Mouse (Mus musculus) neural tube, embryonic 12.5 days (tissue): ENCODE measurements at regions not wholly inside any gene's neighbourhood (a gene's known extent, or its start where the extent isn't known, plus 50 kb on each side); places are given as distances from the start of the nearest gene placed in this dataset.

Experiments
- ATAC-seq: fragments of 200-750 bp; cut with Nextera tagmentation; 2 replicates; pipeline ENCODE4 v1.8.0; 2017; ENCODE audit warnings: low read depth, mild to moderate bottlenecking, moderate TSS enrichment, moderate library complexity; ENCODE audit not compliant: low FRiP score
- H3K27ac ChIP-seq: fragments of 300-500 bp; sonication (generic); 2 replicates; pipeline ENCODE4 v1.5.1; 2016
- H3K27me3 ChIP-seq: fragments of 300-500 bp; sonication (generic); replicated peaks from 2 replicates; pipeline ENCODE4 v1.6.1; 2016; ENCODE audit warnings: mild to moderate bottlenecking
- H3K36me3 ChIP-seq: fragments of 300-500 bp; sonication (generic); 2 replicates; pipeline ENCODE4 v1.6.1; 2016; ENCODE audit warnings: mild to moderate bottlenecking
- H3K4me1 ChIP-seq: fragments of 300-500 bp; sonication (generic); 2 replicates; pipeline ENCODE4 v1.6.1; 2016
- H3K4me2 ChIP-seq: fragments of 300-500 bp; sonication (generic); replicated peaks from 2 replicates; pipeline ENCODE4 v1.6.1; 2016; ENCODE audit warnings: mild to moderate bottlenecking
- H3K4me3 ChIP-seq: fragments of 300-500 bp; sonication (generic); 2 replicates; pipeline ENCODE4 v1.5.1; 2016
- H3K9ac ChIP-seq: fragments of 300-500 bp; sonication (generic); 2 replicates; pipeline ENCODE4 v1.6.1; 2016; ENCODE audit warnings: mild to moderate bottlenecking
- H3K9me3 ChIP-seq: fragments of 300-500 bp; sonication (generic); 2 replicates; pipeline ENCODE4 v1.6.1; 2016; ENCODE audit warnings: mild to moderate bottlenecking
- WGBS: fragments of 180-500 bp; shearing (Covaris S2); methylation state at CpG from one replicate; pipeline ENCODE4 v1.1.7; 2016; 5-methylcytosine and 5-hydroxymethylcytosine counted together

- H3K9ac ChIP-seq = no peak overlapping the region
- no peaks in the 10 kb centered on the region for H3K4me1 ChIP-seq
- H3K27ac ChIP-seq = no peak overlapping the region
- no peak overlapping the region for H3K4me2 ChIP-seq
- no peaks in the 10 kb centered on the region for H3K36me3 ChIP-seq
- H3K27me3 ChIP-seq = no peaks in the 10 kb centered on the region
- no peak overlapping the region for H3K4me3 ChIP-seq
- no peak for ATAC-seq
- no peaks in the 10 kb centered on the region for H3K9me3 ChIP-seq
- WGBS = 76% methylated on average over 1 of the region's 1 CpGs
Observed at GRCm38 (mm10) chr8:27837903-27838302, 390.4 kb downstream of the Poteg start.

GRCm38 (mm10) chr8:27866468-27866995, 419.1 kb downstream of the Poteg start:
- no peaks in the 10 kb centered on the region for H3K36me3 ChIP-seq
- ATAC-seq = no peak
- H3K4me1 ChIP-seq = no peaks in the 10 kb centered on the region
- no peak overlapping the region for H3K4me3 ChIP-seq
- WGBS = 76% methylated on average over 1 of the region's 1 CpGs
- H3K27me3 ChIP-seq = no peaks in the 10 kb centered on the region
- no peak overlapping the region for H3K9ac ChIP-seq
- no peak overlapping the region for H3K4me2 ChIP-seq
- no peaks in the 10 kb centered on the region for H3K9me3 ChIP-seq
- no peak overlapping the region for H3K27ac ChIP-seq

DNA sequence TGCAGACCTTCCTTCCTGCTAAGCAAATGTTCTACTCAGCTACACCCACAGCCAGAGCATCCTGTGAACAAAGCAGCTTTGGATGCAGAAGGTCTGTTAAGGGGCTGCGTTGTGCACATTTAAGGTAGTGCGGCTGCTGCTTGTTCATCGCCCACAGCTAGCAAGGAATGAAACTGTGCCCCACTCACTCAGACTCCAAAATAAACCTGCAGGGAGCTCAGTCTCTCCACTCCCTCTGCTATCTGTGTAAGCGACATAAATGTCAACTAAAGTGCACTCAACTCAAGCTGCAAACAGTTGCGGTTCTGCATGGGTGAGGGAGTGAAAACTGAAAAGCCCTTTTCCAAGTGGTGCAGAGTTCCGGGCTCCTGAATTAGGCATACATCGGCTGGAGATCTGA, 421.1 kb downstream of the Poteg start:
- H3K36me3 ChIP-seq = no peaks in the 10 kb centered on the region
- H3K4me3 ChIP-seq = no peak overlapping the region
- H3K27me3 ChIP-seq = no peaks in the 10 kb centered on the region
- no peak for ATAC-seq
- H3K9me3 ChIP-seq = no peaks in the 10 kb centered on the region
- no peaks in the 10 kb centered on the region for H3K4me1 ChIP-seq
- WGBS = 90% methylated on average over 7 of the region's 7 CpGs
- H3K27ac ChIP-seq = no peak overlapping the region
- no peak overlapping the region for H3K4me2 ChIP-seq
- H3K9ac ChIP-seq = no peak overlapping the region

DNA sequence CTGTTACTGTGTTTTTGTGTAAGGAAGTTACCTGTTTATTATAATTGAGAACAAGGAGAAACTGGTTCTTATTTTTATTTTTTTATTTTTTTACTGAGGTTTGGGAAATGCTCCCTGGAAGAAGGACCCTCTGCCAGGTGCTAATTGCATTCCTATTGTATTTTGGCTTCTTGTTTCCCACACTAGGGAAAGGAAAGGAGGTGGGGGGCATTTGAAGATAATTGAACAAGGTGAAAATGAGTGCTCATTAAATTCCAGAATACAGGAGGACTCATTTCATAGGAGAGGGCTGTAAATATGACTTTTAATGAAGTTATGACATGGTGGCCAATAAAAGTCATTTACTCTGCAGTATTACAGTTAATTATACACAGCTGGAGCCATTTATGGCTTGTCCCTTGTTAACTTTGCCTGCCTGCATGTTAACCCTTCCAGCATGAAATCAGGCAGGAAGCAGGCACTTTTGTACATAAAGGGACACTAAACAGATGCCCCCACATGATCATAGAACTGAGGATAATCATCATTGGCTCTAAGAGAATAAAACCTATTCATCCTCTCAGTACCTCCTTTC, 430.3 kb downstream of the Poteg start:
- no peak overlapping the region for H3K9ac ChIP-seq
- no peak overlapping the region for H3K27ac ChIP-seq
- H3K9me3 ChIP-seq = no peaks in the 10 kb centered on the region
- H3K4me3 ChIP-seq = no peak overlapping the region
- no peaks in the 10 kb centered on the region for H3K4me1 ChIP-seq
- no peaks in the 10 kb centered on the region for H3K27me3 ChIP-seq
- peak; percentile 74 for ATAC-seq
- no peaks in the 10 kb centered on the region for H3K36me3 ChIP-seq
- no peak overlapping the region for H3K4me2 ChIP-seq

GRCm38 (mm10) chr8:27889292-27889691, 441.8 kb downstream of the Poteg start:
- H3K9me3 ChIP-seq = no peaks in the 10 kb centered on the region

GRCm38 (mm10) chr8:27894325-27894724, 446.9 kb downstream of the Poteg start:
- ATAC-seq = no peak
- Histone ChIP-seq H3K9me3 (no peaks in the 10 kb centered on the region), H3K4me2 (no peak overlapping the region), H3K27me3 (no peaks in the 10 kb centered on the region), H3K4me1 (no peaks in the 10 kb centered on the region), H3K4me3 (no peak overlapping the region), H3K36me3 (no peaks in the 10 kb centered on the region), H3K27ac (no peak overlapping the region), H3K9ac (no peak overlapping the region)
- 84% methylated on average over 6 of the region's 6 CpGs for WGBS

More at GRCm38 (mm10) chr8:27889292-27889691, 441.8 kb downstream of the Poteg start:
- Histone ChIP-seq H3K36me3 (no peaks in the 10 kb centered on the region), H3K9ac (no peak overlapping the region), H3K4me3 (no peak overlapping the region), H3K4me2 (no peak overlapping the region), H3K27me3 (no peaks in the 10 kb centered on the region), H3K4me1 (no peaks in the 10 kb centered on the region), H3K27ac (no peak overlapping the region)
- ATAC-seq = no peak
- WGBS = 88% methylated on average over 6 of the region's 6 CpGs

- ATAC-seq = no peak
- WGBS = 89% methylated on average over 2 of the region's 2 CpGs
- H3K4me2 ChIP-seq = no peak overlapping the region
Observed at GRCm38 (mm10) chr8:27900115-27900514, 452.6 kb downstream of the Poteg start.

DNA sequence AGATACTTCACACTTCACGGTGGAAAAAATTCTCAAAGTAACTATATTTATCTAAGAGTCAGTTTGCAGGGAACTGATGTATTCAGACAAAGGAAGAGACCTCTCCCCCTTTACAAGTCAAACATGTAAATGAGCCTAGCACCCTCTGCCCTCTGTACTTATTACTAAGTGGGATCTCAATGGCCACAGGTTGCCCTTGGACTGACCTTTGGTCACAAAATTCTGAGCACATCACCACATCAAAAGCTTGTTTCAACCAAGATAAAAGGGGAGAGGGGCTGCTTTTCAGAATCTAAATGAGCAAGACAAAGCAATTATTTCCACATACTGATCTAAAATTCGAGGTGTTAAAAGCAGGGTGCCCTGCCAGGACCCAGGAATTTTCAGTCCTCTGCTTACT, 456.3 kb downstream of the Poteg start:
- Histone ChIP-seq H3K27ac (no peak overlapping the region), H3K4me1 (peaks cover 4% of the 10 kb centered on the region; the same call in 1 of the 2 replicates), H3K9ac (no peak overlapping the region), H3K9me3 (no peaks in the 10 kb centered on the region), H3K4me3 (no peak overlapping the region), H3K4me2 (no peak overlapping the region), H3K27me3 (no peaks in the 10 kb centered on the region), H3K36me3 (no peaks in the 10 kb centered on the region)
- WGBS = 7% methylated on average over 2 of the region's 2 CpGs
- no peak for ATAC-seq

More at GRCm38 (mm10) chr8:27900115-27900514, 452.6 kb downstream of the Poteg start:
- Histone ChIP-seq H3K4me1 (peaks cover 4% of the 10 kb centered on the region; the same call in 1 of the 2 replicates), H3K9me3 (no peaks in the 10 kb centered on the region), H3K27me3 (no peaks in the 10 kb centered on the region), H3K36me3 (no peaks in the 10 kb centered on the region), H3K27ac (no peak overlapping the region), H3K9ac (no peak overlapping the region), H3K4me3 (no peak overlapping the region)

DNA sequence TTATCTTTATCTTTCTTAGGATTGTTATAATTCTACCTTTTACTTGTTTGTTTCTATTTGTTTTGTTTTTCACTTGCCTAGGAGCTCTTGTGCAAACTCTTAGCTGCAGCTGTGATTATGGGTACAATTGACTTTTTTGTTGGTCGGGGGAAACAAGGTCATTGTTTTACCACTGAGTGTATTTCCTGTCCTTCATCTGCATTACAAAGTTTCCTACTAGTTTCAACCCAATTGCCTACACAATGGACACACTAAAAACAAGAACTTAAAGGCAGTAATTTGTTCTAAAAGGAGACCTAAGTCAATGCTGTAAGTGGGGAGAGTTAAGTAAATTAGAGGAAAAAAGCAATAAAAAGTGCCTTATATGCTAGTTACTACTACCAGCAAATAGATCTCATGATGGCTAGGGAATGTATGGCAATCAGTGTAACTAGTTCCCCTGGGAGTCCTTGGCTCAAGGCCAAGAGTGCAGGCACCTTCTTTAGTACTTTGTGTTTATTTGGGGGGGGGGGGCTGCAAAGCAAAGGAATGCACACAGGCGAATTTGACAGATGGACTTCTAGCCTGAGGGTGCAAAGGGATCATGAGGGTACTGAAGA, 462.0 kb downstream of the Poteg start:
- Histone ChIP-seq H3K9me3 (no peaks in the 10 kb centered on the region), H3K9ac (no peak overlapping the region), H3K36me3 (no peaks in the 10 kb centered on the region), H3K4me1 (no peaks in the 10 kb centered on the region), H3K27me3 (no peaks in the 10 kb centered on the region), H3K4me2 (no peak overlapping the region), H3K27ac (no peak overlapping the region), H3K4me3 (no peak overlapping the region)
- WGBS = 15% methylated on average over 2 of the region's 2 CpGs
- no peak for ATAC-seq

GRCm38 (mm10) chr8:27938559-27939492, 491.4 kb downstream of the Poteg start:
- H3K9me3 ChIP-seq = no peaks in the 10 kb centered on the region
- no peaks in the 10 kb centered on the region for H3K27me3 ChIP-seq
- 75% methylated on average over 12 of the region's 12 CpGs for WGBS
- H3K4me3 ChIP-seq = no peak overlapping the region
- no peak overlapping the region for H3K27ac ChIP-seq
- no peaks in the 10 kb centered on the region for H3K4me1 ChIP-seq
- H3K9ac ChIP-seq = no peak overlapping the region
- H3K36me3 ChIP-seq = no peaks in the 10 kb centered on the region
- H3K4me2 ChIP-seq = no peak overlapping the region
- ATAC-seq = no peak

DNA sequence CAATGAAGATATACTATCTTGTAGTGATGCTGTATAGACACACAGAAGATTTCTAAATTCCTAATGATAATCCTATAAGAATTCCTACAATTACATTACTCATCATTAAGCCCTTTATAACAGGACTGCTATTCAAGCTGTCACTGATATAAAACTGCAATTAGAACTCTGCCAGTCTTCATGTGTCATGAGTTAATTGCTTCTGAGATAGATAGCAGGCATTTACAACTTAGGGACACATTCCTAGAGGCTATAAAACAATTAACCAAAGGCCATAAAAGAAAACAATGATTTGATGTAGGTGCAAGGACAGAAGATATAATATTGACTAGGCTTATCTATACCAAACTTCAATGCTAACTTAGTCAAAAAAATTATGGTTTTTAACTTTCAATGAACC, 507.5 kb downstream of the Poteg start:
- no peak overlapping the region for H3K4me2 ChIP-seq
- no peak overlapping the region for H3K9ac ChIP-seq
- H3K27ac ChIP-seq = no peak overlapping the region
- no peaks in the 10 kb centered on the region for H3K27me3 ChIP-seq
- ATAC-seq = no peak
- H3K4me1 ChIP-seq = no peaks in the 10 kb centered on the region
- no peak overlapping the region for H3K4me3 ChIP-seq
- H3K9me3 ChIP-seq = no peaks in the 10 kb centered on the region
- H3K36me3 ChIP-seq = no peaks in the 10 kb centered on the region

DNA sequence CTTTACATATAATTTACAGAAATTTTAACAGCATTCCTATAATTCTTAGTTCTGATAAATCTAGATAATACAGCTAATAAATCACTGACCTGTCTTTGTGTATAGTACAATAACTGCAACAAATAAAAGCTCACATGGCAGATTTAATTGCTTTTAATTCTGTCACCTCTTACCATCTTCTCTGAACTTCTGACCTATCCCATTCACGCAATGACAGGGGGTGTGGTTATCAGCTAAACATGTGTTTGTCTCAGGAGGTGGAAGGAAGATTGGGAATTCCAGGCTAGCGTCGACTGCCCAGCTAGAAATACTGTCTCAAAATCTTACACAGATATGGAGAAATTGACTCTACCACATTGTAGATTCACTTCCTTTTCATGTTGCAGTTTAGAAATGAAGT, 533.5 kb downstream of the Poteg start:
- Histone ChIP-seq H3K4me1 (0 out of 2 replicates have a peak, but pooled peaks cover 6% of the 10 kb centered on the region), H3K27me3 (no peaks in the 10 kb centered on the region), H3K9me3 (no peaks in the 10 kb centered on the region), H3K36me3 (no peaks in the 10 kb centered on the region), H3K4me3 (no peak overlapping the region), H3K4me2 (no peak overlapping the region), H3K9ac (no peak overlapping the region), H3K27ac (no peak overlapping the region)
- ATAC-seq = no peak
- 19% methylated on average over 3 of the region's 3 CpGs for WGBS
